Mouse (Mus musculus): Measurements from ENCODE around the gene Muc1. TPM values are rescaled to one million over a fixed set of nuclear protein-coding genes. Genes with fewer than 3 reads are reported as not detected.

Muc1 gene
- total and polyA plus RNA-seq, 3 experiments = 0.09 to 0.60 (median 0.38) TPM

- Histone ChIP-seq H3K9me3 (replicated peaks; ENCODE audit: low read length) (no peaks in the 10 kb centered on the region), H3K27ac (ENCODE audit: insufficient read depth, low read depth) (no peak overlapping the region), H3K9ac (ENCODE audit: insufficient read depth, low read depth) (no peak overlapping the region), H3K4me2 (ENCODE audit: insufficient read depth, low read depth, poor library complexity, severe bottlenecking) (no peak overlapping the region), H3K4me1 (ENCODE audit: control insufficient read depth in 1 of 2, insufficient read depth in 2 of 2) (peaks cover 3 to 50% of the 10 kb centered on the region in 2 experiments; a peak in 2 of 4 replicates), H3K27me3 (replicated peaks) (no peaks in the 10 kb centered on the region), H3K79me2 (replicated peaks; ENCODE audit: control insufficient read depth, extremely low read depth, insufficient read depth, poor library complexity, severe bottlenecking) (peaks cover 17% of the 10 kb centered on the region), H3K36me3 (replicated peaks in 1 of 2; ENCODE audit: control insufficient read depth in 1 of 2, insufficient read depth in 1 of 2, low read length in 1 of 2) (peaks cover 14 to 38% of the 10 kb centered on the region in 2 experiments), H3K4me3 (replicated peaks in 1 of 3; ENCODE audit: low read depth in 2 of 3, low read length in 2 of 3, poor library complexity in 1 of 3) (no peak overlapping the region)
- dilution Hi-C loops (cut with MboI; ENCODE audit: extremely low pct_ligation_motif_present, extremely low pct_unique_long_range_greater_than_20kb, low sequenced_read_pairs) (no loop called here), in situ Hi-C loops (cut with MboI; ENCODE audit: low pct_ligation_motif_present, low pct_unique_long_range_greater_than_20kb, low sequenced_read_pairs) (loop anchor here (5.0 kb wide), 1 partner anchor 36 kb away; no protein-coding TSS in a partner anchor)
- peak; percentile 57 for DNase-seq (ENCODE audit: extremely low read depth)
- TF ChIP-seq RCOR1 (conservative IDR thresholded peaks at IDR 0.05; ENCODE audit: low read depth, low read length) (no peak), CHD2 (IDR thresholded peaks at IDR 0.05; ENCODE audit: low read length) (no peak), CTCF (conservative IDR thresholded peaks at IDR 0.05 in 1 of 2, IDR thresholded peaks at IDR 0.05 in 1 of 2; ENCODE audit: low read depth in 2 of 2, low read length in 2 of 2) (peak; percentile 15 to 62; a peak in 2 of 4 replicates), RAD21 (IDR thresholded peaks at IDR 0.05; ENCODE audit: low read depth, low read length) (peak; percentile 36), ETS1 (conservative IDR thresholded peaks at IDR 0.05; ENCODE audit: low read depth, low read length) (no peak), ZC3H11A (IDR thresholded peaks at IDR 0.05; ENCODE audit: low read depth, low read length) (no peak), JUND (conservative IDR thresholded peaks at IDR 0.05; ENCODE audit: low read depth, low read length) (no peak)
Observed at GRCm38 (mm10) chr3:89243609-89244008, 14.8 kb downstream of the Muc1 start.

- in situ Hi-C loops (cut with MboI; ENCODE audit: low pct_ligation_motif_present, low pct_unique_long_range_greater_than_20kb, low sequenced_read_pairs) = loop anchor here (5.0 kb wide), 1 partner anchor 37 kb away; no protein-coding TSS in a partner anchor
- peaks cover 3 to 54% of the 10 kb centered on the region in 2 experiments; a peak in 2 of 4 replicates for H3K4me1 ChIP-seq (ENCODE audit: control insufficient read depth in 1 of 2, insufficient read depth in 2 of 2)
- no peak overlapping the region for H3K27ac ChIP-seq (ENCODE audit: insufficient read depth, low read depth)
- H3K36me3 ChIP-seq (replicated peaks in 1 of 2; ENCODE audit: control insufficient read depth in 1 of 2, insufficient read depth in 1 of 2, low read length in 1 of 2) = peaks cover 16 to 37% of the 10 kb centered on the region in 2 experiments
- peak overlapping the region; percentile 87; the same call in 1 of the 2 replicates for H3K4me2 ChIP-seq (ENCODE audit: insufficient read depth, low read depth, poor library complexity, severe bottlenecking)
- no peaks in the 10 kb centered on the region for H3K9me3 ChIP-seq (replicated peaks; ENCODE audit: low read length)
- dilution Hi-C loops (cut with MboI; ENCODE audit: extremely low pct_ligation_motif_present, extremely low pct_unique_long_range_greater_than_20kb, low sequenced_read_pairs) = no loop called here
- no peak for TF ChIP-seq ZMIZ1 (IDR thresholded peaks at IDR 0.05; ENCODE audit: low read depth, low read length)
- peak in 1 of 2 experiments; percentile 37; a peak in 2 of 4 replicates for TF ChIP-seq CTCF (conservative IDR thresholded peaks at IDR 0.05 in 1 of 2, IDR thresholded peaks at IDR 0.05 in 1 of 2; ENCODE audit: low read depth in 2 of 2, low read length in 2 of 2)
- H3K27me3 ChIP-seq (replicated peaks) = no peaks in the 10 kb centered on the region
- no peak for DNase-seq (ENCODE audit: extremely low read depth)
- peaks cover 17% of the 10 kb centered on the region for H3K79me2 ChIP-seq (replicated peaks; ENCODE audit: control insufficient read depth, extremely low read depth, insufficient read depth, poor library complexity, severe bottlenecking)
- peak overlapping the region; percentile 42 to 48 (median 48) for H3K4me3 ChIP-seq (replicated peaks in 1 of 3; ENCODE audit: low read depth in 2 of 3, low read length in 2 of 3, poor library complexity in 1 of 3)
- H3K9ac ChIP-seq (ENCODE audit: insufficient read depth, low read depth) = peak overlapping the region; percentile 24; the same call in 1 of the 2 replicates
Observed at GRCm38 (mm10) chr3:89244158-89244981, 15.5 kb downstream of the Muc1 start.

GRCm38 (mm10) chr3:89244982-89245687 lies 16.3 kb downstream of the Muc1 start:
- no peak for DNase-seq (ENCODE audit: extremely low read depth)

More at GRCm38 (mm10) chr3:89244982-89245687, 16.3 kb downstream of the Muc1 start:
- Histone ChIP-seq H3K4me1 (ENCODE audit: control insufficient read depth in 1 of 2, insufficient read depth in 2 of 2) (peaks cover 3 to 58% of the 10 kb centered on the region in 2 experiments; a peak in 2 of 4 replicates), H3K4me3 (replicated peaks in 1 of 3; ENCODE audit: low read depth in 2 of 3, low read length in 2 of 3, poor library complexity in 1 of 3) (peak overlapping the region; percentile 63 to 84 (median 80)), H3K36me3 (replicated peaks in 1 of 2; ENCODE audit: control insufficient read depth in 1 of 2, insufficient read depth in 1 of 2, low read length in 1 of 2) (peaks cover 22 to 41% of the 10 kb centered on the region in 2 experiments), H3K27me3 (replicated peaks) (no peaks in the 10 kb centered on the region), H3K4me2 (ENCODE audit: insufficient read depth, low read depth, poor library complexity, severe bottlenecking) (peak overlapping the region; percentile 87), H3K9ac (ENCODE audit: insufficient read depth, low read depth) (peak overlapping the region; percentile 55), H3K9me3 (replicated peaks; ENCODE audit: low read length) (no peaks in the 10 kb centered on the region), H3K79me2 (replicated peaks; ENCODE audit: control insufficient read depth, extremely low read depth, insufficient read depth, poor library complexity, severe bottlenecking) (peaks cover 17% of the 10 kb centered on the region), H3K27ac (ENCODE audit: insufficient read depth, low read depth) (no peak overlapping the region)
- dilution Hi-C loops (cut with MboI; ENCODE audit: extremely low pct_ligation_motif_present, extremely low pct_unique_long_range_greater_than_20kb, low sequenced_read_pairs) = no loop called here
- in situ Hi-C loops (cut with MboI; ENCODE audit: low pct_ligation_motif_present, low pct_unique_long_range_greater_than_20kb, low sequenced_read_pairs) = loop anchor here (5.0 kb wide), 2 partner anchors 38 to 52 kb away; no protein-coding TSS in a partner anchor
- TF ChIP-seq MEF2A (IDR thresholded peaks at IDR 0.05; ENCODE audit: borderline replicate concordance, low read depth, low read length) (0 out of 2 replicates have a peak, but pooled peaks have one; percentile 3), ETS1 (conservative IDR thresholded peaks at IDR 0.05; ENCODE audit: low read depth, low read length) (no peak), TCF12 (IDR thresholded peaks at IDR 0.05; ENCODE audit: low read depth, low read length) (0 out of 2 replicates have a peak, but pooled peaks have one; percentile 16)
